Mouse (Mus musculus) inflammation-experienced regulatory T-cells, adult 16 weeks (primary cell): ENCODE results near the gene Mfsd10. TPM values are rescaled to one million over a fixed set of nuclear protein-coding genes. Genes with fewer than 3 reads are reported as not detected.

Experiments used
- polyA plus RNA-seq: library from polyadenylated mRNA; unstranded; fragments of 100-300 nt; shearing (Covaris generic); gene quantifications from one replicate; pipeline ENCODE4 v1.2.1, GENCODE M21; 2017

Mfsd10 gene
- 107 TPM for polyA plus RNA-seq

GRCm38 (mm10) chr5:34636481-34637287 is at the start of gene Mfsd10:
Gene Mfsd10 (minus strand): TSS chr5:34637212.

DNA sequence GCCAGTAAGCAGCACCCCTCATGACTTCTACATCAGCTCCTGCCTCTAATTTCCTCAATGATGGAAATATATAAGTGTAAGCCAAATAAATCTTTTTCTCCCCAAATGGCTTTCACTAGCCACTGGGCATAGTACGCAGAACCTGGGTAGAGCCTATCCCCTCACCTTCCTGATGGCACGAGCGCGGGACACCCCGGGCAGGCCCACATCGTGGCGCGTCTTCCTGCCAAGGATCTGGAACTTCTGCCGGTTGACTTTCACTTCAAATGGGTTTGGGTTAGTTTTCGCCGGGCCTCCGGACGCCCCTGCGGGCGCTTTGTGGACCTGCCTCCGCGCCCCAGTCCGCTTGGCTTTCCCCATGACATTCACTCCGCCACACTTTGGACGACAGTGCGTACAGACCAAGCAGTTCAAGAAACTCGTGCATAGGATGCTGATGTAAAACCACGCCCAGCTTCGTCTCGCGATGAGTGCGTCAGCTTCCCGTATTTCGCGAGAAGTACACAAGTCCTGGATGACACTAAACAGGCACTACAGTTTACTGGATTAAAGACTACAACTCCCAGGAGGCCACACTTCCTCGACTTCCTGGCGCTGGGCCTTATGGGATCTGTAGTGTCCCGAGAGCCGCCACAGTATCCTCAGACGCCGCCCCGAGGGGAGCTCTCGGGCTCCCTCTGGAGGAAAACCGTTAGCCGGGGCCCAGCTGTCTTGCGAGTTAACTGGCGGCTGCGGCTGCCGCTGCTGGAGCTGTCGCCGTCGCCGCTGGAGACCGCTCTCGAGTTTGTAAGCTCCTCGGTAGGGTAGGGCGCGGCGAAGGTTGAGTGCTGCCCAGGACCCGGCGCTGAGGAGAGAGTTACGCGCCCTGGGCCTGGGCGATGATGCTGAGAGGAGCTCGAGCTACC is 22.9 kb upstream of the Mfsd10 start, which contains the start of the genes Nop14 and Grk4:
Nop14 (minus strand) TSS at position 463 of the 905 bp plus-strand sequence.
Grk4 (plus strand) TSS at position 694 of the 905 bp plus-strand sequence.

Other genes with a start within 250 kb of the Mfsd10 start
- gene Tnip2, start 123.2 kb downstream of the Mfsd10 start, polyA plus RNA-seq, result 38.9 TPM
- gene Sh3bp2, start 111.4 kb downstream of the Mfsd10 start, polyA plus RNA-seq, result 12.0 TPM
- gene Add1, start 63.5 kb downstream of the Mfsd10 start, polyA plus RNA-seq, result 241 TPM
- 52.1 TPM for gene Nop14, start 22.9 kb upstream of the Mfsd10 start, polyA plus RNA-seq
- 8.0 TPM for gene Grk4, start 23.2 kb upstream of the Mfsd10 start, polyA plus RNA-seq
- gene Htt, start 124.5 kb upstream of the Mfsd10 start, polyA plus RNA-seq, result 8.9 TPM